Mouse (Mus musculus): Measurements from ENCODE around the gene Cd5. TPM values are rescaled to one million over a fixed set of nuclear protein-coding genes. Genes with fewer than 3 reads are reported as not detected.

The Cd5 gene
- polyA plus RNA-seq, 1 experiment from 2014 or later, result 0.68 TPM

DNA sequence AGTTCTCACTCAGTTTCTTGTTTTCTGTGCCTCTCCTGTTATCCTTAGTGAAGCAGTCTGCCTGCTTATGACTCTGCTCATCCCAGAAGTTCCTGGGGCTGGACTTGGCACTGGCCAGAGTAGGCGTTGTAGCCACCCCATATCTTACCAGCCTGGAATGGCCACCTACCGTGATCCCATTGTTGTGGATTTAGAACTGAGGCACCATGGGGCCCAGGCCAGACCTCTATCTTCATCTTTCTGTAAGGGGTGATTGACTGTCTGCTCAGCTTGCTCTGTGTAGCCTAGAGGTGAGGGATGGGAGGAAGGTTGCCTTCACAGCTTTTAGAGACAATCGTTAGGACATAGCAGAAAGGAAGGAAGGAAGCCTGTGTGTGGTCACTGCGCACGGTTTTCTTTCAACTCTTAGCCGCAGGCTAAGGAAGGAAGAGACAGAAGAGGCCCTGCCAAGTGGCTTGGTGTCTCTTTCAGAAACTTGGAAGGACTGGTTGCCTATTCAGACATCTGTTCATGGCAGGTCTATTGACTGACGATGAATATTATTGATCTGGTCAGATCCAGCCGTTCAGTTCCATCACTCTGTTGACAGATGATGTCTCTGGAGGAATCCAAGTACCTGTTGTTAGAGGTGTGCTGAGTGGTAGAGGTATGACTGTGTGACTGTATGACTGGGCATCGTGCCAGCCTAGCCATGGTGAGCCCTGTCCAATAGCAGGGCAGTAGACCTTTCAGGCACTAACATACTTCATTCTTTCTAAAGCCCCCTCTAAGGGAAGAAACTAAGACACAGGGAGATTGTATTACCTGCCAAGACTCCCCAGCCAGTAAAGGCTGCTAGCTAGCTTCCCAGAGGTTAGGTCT lies 40.4 kb downstream of the Cd5 start:
- no peak for TF ChIP-seq EP300 (IDR thresholded peaks at IDR 0.05)
- Histone ChIP-seq H3K27ac (ENCODE audit: low read length) (peak overlapping the region; percentile 9), H3K9ac (replicated peaks; ENCODE audit: low read depth) (no peak overlapping the region), H3K9me3 (ENCODE audit: low read length) (no peaks in the 10 kb centered on the region), H3K27me3 (replicated peaks; ENCODE audit: insufficient read depth, low read length) (no peaks in the 10 kb centered on the region), H3K4me2 (replicated peaks; ENCODE audit: low read depth, low read length) (no peak overlapping the region; the same call in 1 of the 2 replicates), H3K4me1 (ENCODE audit: insufficient read depth, low read depth, low read length) (peaks cover 33% of the 10 kb centered on the region; the same call in 1 of the 2 replicates), H3K4me3 (ENCODE audit: low read depth, low read length) (no peak overlapping the region), H3K36me3 (ENCODE audit: insufficient read depth, low read length) (no peaks in the 10 kb centered on the region)
- no peak; the same call in 1 of the 2 replicates for ATAC-seq
- 48% methylated on average over 9 of the region's 9 CpGs for WGBS
- DNase-seq (ENCODE audit: low spot score), result peak; percentile 39

DNA sequence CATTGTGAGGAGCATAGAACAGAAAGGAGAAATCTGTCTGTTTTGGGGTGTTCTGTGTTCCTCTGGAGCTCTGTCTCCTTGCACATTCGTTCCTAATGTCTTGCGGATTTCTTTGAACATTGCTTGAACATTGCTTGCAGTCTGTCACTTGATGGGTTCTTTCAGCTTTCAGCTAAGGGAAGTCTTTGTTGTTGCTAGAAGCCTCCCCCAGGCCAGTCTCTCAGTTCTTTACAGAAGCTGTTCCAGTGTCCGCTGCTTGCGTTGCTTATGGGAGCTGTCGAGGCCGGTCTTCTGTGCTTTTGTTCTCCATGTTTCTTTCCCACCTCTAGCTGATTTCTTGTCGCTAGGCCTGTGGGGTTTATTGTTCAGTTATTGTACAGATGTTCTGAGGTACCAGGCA lies 43.0 kb downstream of the Cd5 start:
- ATAC-seq (no peak), DNase-seq (ENCODE audit: low spot score) (no peak)
- H3K36me3 ChIP-seq (ENCODE audit: insufficient read depth, low read length), result no peaks in the 10 kb centered on the region
- H3K4me3 ChIP-seq (ENCODE audit: low read depth, low read length), result no peak overlapping the region
- H3K9ac ChIP-seq (replicated peaks; ENCODE audit: low read depth), result no peak overlapping the region
- TF ChIP-seq EP300 (IDR thresholded peaks at IDR 0.05) (no peak), CTCF (IDR thresholded peaks at IDR 0.05) (no peak)
- no peak overlapping the region for H3K4me2 ChIP-seq (replicated peaks; ENCODE audit: low read depth, low read length)
- peak overlapping the region; percentile 49; the same call in 1 of the 2 replicates for H3K27ac ChIP-seq (ENCODE audit: low read length)
- no peaks in the 10 kb centered on the region for H3K9me3 ChIP-seq (ENCODE audit: low read length)
- H3K27me3 ChIP-seq (replicated peaks; ENCODE audit: insufficient read depth, low read length), result no peaks in the 10 kb centered on the region
- H3K4me1 ChIP-seq (ENCODE audit: insufficient read depth, low read depth, low read length), result peaks cover 37% of the 10 kb centered on the region; the same call in 1 of the 2 replicates
- WGBS, result 59% methylated on average over 7 of the region's 7 CpGs

DNA sequence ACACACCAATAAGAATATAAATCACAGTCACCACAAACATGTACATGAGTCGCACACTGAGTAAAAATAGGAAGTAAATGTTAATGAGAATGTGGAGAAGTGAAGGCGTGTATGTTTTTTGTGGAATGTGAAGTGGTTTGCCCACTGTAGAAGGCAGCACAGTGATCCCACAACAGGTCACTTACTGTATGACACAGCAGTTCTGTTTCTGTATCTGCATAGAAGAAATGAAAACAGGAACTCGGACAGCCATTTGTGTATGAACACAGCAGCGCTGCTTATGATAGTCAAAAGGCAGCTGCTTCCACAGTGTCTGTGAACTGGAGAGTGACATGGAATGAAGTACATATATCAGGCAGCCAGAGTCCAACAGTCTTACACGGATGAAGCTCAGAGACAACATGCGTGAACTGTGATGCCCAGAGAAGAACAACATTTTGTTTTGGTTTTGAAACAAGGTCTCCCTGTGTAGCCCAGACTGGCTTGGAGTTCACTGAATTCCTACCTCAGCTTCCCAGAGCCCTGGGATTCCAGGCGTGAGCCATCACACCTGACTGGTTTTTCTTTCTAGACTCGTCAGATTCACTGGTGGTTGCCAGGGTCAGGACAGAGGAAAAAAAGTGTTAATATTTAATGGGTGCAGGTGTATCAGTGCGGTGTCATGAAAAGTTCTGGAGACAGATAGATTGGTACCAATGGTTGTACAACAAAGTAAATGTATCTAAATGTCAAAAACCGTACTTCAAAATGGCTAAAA lies 44.7 kb downstream of the Cd5 start:
- no peak for TF ChIP-seq EP300 (IDR thresholded peaks at IDR 0.05)
- TF ChIP-seq CTCF (IDR thresholded peaks at IDR 0.05), result no peak
- H3K4me2 ChIP-seq (replicated peaks; ENCODE audit: low read depth, low read length), result no peak overlapping the region
- no peaks in the 10 kb centered on the region for H3K9me3 ChIP-seq (ENCODE audit: low read length)
- ATAC-seq (no peak), DNase-seq (ENCODE audit: low spot score) (peak; percentile 61)
- H3K4me1 ChIP-seq (ENCODE audit: insufficient read depth, low read depth, low read length), result peaks cover 27% of the 10 kb centered on the region; the same call in 1 of the 2 replicates
- WGBS, result 71% methylated on average over 10 of the region's 10 CpGs
- no peaks in the 10 kb centered on the region for H3K36me3 ChIP-seq (ENCODE audit: insufficient read depth, low read length)
- H3K4me3 ChIP-seq (ENCODE audit: low read depth, low read length), result no peak overlapping the region
- 0 out of 2 replicates have a peak overlapping the region, but pooled peaks have one; percentile 44 for H3K27ac ChIP-seq (ENCODE audit: low read length)
- no peaks in the 10 kb centered on the region for H3K27me3 ChIP-seq (replicated peaks; ENCODE audit: insufficient read depth, low read length)
- no peak overlapping the region for H3K9ac ChIP-seq (replicated peaks; ENCODE audit: low read depth)

DNA sequence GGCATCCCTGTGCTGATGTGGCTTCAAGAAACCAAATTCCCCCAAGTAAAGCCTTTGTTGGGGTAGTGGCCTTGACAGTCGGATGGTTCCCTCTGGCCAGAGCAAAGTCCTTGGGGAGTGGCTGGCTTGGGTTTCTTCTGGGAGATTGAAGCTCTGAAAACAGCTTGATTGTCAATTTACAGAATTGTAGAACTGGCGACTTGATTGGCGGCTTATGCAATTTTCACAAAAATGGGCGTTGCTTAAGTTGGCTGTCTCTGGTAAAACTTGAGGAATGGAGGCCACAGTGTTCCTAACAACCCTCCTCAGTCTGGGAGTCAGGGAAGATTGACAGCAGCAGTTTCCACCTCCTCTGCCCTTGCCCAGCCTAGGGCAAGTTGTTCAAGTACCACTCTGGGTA lies 46.4 kb downstream of the Cd5 start:
- no peak for TF ChIP-seq EP300 (IDR thresholded peaks at IDR 0.05)
- TF ChIP-seq CTCF (IDR thresholded peaks at IDR 0.05), result no peak
- Histone ChIP-seq H3K36me3 (ENCODE audit: insufficient read depth, low read length) (no peaks in the 10 kb centered on the region), H3K4me2 (replicated peaks; ENCODE audit: low read depth, low read length) (no peak overlapping the region), H3K4me3 (ENCODE audit: low read depth, low read length) (no peak overlapping the region), H3K27ac (ENCODE audit: low read length) (no peak overlapping the region), H3K9ac (replicated peaks; ENCODE audit: low read depth) (no peak overlapping the region), H3K4me1 (ENCODE audit: insufficient read depth, low read depth, low read length) (peaks cover 15% of the 10 kb centered on the region; the same call in 1 of the 2 replicates), H3K9me3 (ENCODE audit: low read length) (no peaks in the 10 kb centered on the region), H3K27me3 (replicated peaks; ENCODE audit: insufficient read depth, low read length) (no peaks in the 10 kb centered on the region)
- DNase-seq (ENCODE audit: low spot score), result no peak
- no peak for ATAC-seq
- 87% methylated on average over 4 of the region's 4 CpGs for WGBS

DNA sequence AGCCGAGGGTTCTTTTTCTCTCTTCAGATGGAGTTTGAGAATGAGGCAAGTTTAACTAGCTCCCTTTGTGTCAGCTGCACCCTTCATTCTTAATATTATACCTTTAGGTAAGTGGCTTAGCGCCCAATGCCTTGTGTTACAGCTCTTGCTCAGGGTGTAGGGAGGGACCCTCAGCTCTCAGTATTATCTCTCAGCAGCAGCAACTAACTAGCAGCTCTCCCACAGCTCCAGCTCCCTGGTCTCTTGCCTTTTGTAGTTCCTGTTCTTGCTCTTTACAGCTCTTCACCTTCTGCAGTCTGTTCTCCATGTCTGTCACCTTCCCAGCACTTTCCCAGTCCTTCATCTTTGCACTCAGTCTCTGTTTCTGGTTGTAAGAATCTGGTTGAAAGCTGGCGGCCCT lies 47.1 kb downstream of the Cd5 start:
- H3K36me3 ChIP-seq (ENCODE audit: insufficient read depth, low read length), result no peaks in the 10 kb centered on the region
- ATAC-seq (no peak), DNase-seq (ENCODE audit: low spot score) (no peak)
- H3K4me1 ChIP-seq (ENCODE audit: insufficient read depth, low read depth, low read length), result peaks cover 12% of the 10 kb centered on the region; the same call in 1 of the 2 replicates
- TF ChIP-seq EP300 (IDR thresholded peaks at IDR 0.05) (no peak), CTCF (IDR thresholded peaks at IDR 0.05) (no peak)
- H3K9ac ChIP-seq (replicated peaks; ENCODE audit: low read depth), result no peak overlapping the region
- WGBS, result 77% methylated on average over 3 of the region's 3 CpGs
- no peaks in the 10 kb centered on the region for H3K9me3 ChIP-seq (ENCODE audit: low read length)
- no peak overlapping the region for H3K4me3 ChIP-seq (ENCODE audit: low read depth, low read length)
- no peak overlapping the region for H3K4me2 ChIP-seq (replicated peaks; ENCODE audit: low read depth, low read length)
- no peaks in the 10 kb centered on the region for H3K27me3 ChIP-seq (replicated peaks; ENCODE audit: insufficient read depth, low read length)
- H3K27ac ChIP-seq (ENCODE audit: low read length), result 0 out of 2 replicates have a peak overlapping the region, but pooled peaks have one; percentile 9

DNA sequence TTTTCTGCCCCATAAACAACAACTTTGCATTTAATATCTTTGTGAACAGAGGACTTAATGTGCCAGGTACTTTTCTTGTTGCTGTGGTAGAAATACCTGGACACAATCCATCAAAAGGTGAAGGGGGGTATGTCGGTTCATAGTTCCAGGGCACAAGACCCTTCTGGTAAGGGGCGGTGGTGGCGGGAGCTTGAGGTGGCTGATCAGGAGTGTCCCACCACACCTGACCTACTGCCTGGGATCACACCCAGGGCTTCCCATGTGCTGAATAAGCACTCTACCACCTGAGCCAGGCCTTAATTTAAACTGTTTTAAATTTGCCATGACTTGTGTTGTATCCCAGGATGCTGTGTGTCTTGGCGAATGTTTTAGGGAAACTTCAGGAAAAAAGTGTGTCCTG lies 47.7 kb downstream of the Cd5 start:
- H3K27me3 ChIP-seq (replicated peaks; ENCODE audit: insufficient read depth, low read length), result no peaks in the 10 kb centered on the region
- ATAC-seq (no peak), DNase-seq (ENCODE audit: low spot score) (no peak)
- H3K4me2 ChIP-seq (replicated peaks; ENCODE audit: low read depth, low read length), result peak overlapping the region; percentile 66; the same call in 1 of the 2 replicates
- 82% methylated on average over 4 of the region's 4 CpGs for WGBS
- H3K9ac ChIP-seq (replicated peaks; ENCODE audit: low read depth), result no peak overlapping the region
- no peaks in the 10 kb centered on the region for H3K9me3 ChIP-seq (ENCODE audit: low read length)
- H3K27ac ChIP-seq (ENCODE audit: low read length), result peak overlapping the region; percentile 98
- H3K4me3 ChIP-seq (ENCODE audit: low read depth, low read length), result no peak overlapping the region
- H3K4me1 ChIP-seq (ENCODE audit: insufficient read depth, low read depth, low read length), result peaks cover 12% of the 10 kb centered on the region; the same call in 1 of the 2 replicates
- TF ChIP-seq CTCF (IDR thresholded peaks at IDR 0.05) (no peak), EP300 (IDR thresholded peaks at IDR 0.05) (no peak)
- H3K36me3 ChIP-seq (ENCODE audit: insufficient read depth, low read length), result no peaks in the 10 kb centered on the region
